Mouse (Mus musculus): Measurements from ENCODE around the gene Zfp810. TPM values are rescaled to one million over a fixed set of nuclear protein-coding genes. Genes with fewer than 3 reads are reported as not detected.

The Zfp810 gene
- 15.7 and 18.7 TPM in 2 replicates for polyA plus RNA-seq (2012; rRNA removed)

DNA sequence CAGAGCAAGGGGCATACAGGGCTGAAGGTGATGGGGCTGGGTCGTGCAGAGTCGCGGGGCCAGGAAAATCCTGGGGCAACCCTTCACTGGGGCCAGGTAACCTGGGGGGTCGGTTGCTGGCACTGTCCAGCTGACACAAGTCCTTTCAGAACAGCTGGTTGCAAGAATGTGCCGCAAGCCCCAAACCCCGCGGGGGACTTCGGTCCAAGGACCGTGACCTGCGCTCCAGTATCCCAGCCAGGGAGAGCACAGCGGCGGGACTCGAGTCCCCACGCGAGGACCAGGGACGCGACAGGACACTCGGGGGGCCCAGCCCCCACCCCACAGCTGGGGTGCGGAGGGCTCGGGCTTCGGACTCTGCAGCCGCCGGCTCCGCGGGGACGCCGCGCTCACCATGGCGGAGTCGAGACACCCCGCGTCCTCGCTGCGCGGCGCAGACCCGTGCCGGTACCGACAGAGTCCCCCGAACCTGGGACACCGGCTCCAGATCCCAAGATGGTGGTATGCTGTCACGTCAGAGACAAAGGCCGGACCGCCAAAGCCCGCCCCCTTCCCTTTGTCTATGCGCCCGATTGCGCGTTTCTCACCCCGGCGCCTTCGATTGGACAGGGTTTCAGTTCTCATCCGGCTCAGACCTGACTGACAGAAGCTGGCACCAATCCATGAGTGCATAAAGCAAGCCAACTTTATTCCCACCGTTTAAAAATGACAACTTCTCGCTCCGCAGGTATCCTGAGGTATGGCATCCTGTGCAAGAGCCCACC is at the start of gene Zfp810:
Zfp810 (minus strand) TSS at position 493 of the 764 bp plus-strand sequence.
- H3K4me1 ChIP-seq (ENCODE audit: control insufficient read depth, insufficient read depth, low read length): peaks cover 3% of the 10 kb centered on the region; the same call in 1 of the 2 replicates
- TF ChIP-seq POLR2A (IDR thresholded peaks at IDR 0.05; ENCODE audit: extremely low read depth, insufficient read depth, low read length) (peak; percentile 45; the same call in 1 of the 2 replicates), CTCF (IDR thresholded peaks at IDR 0.05; ENCODE audit: extremely low read depth, insufficient read depth, low read length) (no peak)
- H3K27ac ChIP-seq (ENCODE audit: insufficient read depth, low read length): peak within 1 kb of the TSS; percentile 52; the same call in 1 of the 2 replicates
- peak within 1 kb of the TSS; percentile 41 for H3K4me3 ChIP-seq (ENCODE audit: insufficient read depth, low read length)

DNA sequence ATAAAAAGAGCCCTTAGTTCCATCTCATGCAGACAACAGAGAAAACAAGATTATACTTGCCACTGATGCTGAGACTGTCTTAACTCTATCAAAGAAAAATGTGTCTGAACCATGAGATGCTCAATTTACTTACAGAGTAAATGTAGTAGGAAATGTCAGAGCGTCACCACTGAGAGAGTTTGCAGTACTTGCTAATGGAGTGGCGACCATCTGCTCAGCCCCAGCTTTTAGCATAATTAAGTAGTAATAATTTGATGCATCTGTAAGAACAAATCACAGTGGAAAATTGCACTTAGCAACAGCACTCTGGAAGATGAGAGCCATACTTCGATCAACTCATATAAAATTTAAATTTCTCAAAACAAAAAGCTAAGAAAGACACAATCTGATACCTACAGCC is 48.5 kb upstream of the Zfp810 start:
- H3K4me3 ChIP-seq (ENCODE audit: insufficient read depth, low read length): no peak overlapping the region
- TF ChIP-seq CTCF (IDR thresholded peaks at IDR 0.05; ENCODE audit: extremely low read depth, insufficient read depth, low read length): no peak
- H3K27ac ChIP-seq (ENCODE audit: insufficient read depth, low read length): no peak overlapping the region
- no peaks in the 10 kb centered on the region for H3K4me1 ChIP-seq (ENCODE audit: control insufficient read depth, insufficient read depth, low read length)

DNA sequence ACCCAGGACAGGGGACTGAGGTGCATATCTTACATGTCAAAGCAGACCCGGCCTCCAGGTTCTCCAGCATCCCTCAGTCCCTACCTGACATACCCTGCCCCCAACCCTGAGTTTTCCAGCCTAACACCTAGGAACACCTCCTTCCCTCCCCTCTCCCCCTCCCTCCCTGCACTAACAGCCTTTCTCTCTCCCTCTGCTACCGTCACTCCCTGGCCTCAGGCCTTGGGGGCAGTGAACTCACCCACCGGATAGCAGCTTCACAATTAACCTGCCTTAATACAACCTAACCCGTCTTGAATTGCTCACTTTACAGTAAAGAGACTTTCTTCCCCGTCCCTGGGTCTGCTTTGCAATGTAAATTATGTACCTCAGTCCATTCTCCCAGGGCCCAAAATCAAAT is 46.5 kb upstream of the Zfp810 start:
- Histone ChIP-seq H3K4me1 (ENCODE audit: control insufficient read depth, insufficient read depth, low read length) (no peaks in the 10 kb centered on the region), H3K27ac (ENCODE audit: insufficient read depth, low read length) (no peak overlapping the region), H3K4me3 (ENCODE audit: insufficient read depth, low read length) (no peak overlapping the region)
- TF ChIP-seq POLR2A (IDR thresholded peaks at IDR 0.05; ENCODE audit: extremely low read depth, insufficient read depth, low read length) (no peak), CTCF (IDR thresholded peaks at IDR 0.05; ENCODE audit: extremely low read depth, insufficient read depth, low read length) (no peak)

DNA sequence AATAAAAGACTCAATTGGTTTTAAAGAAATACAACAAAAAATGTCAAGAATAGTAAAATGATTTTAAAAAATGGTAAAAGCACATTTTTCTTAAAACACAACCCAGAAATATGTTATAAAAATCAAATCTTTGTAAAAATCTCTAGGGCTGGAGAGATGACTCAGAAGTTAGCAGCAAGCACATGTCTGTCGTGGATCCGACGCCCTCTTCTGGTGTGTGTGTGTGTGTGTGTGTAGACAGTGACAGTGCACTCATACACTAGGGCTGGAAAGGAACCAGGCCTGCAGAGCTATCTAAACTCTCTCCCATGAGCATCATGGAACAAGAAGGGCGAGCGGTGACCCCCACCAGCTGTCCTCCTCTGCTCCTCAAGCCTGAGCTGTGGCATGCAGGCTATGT is 46.0 kb upstream of the Zfp810 start:
- no peak overlapping the region for H3K4me3 ChIP-seq (ENCODE audit: insufficient read depth, low read length)
- no peak overlapping the region for H3K27ac ChIP-seq (ENCODE audit: insufficient read depth, low read length)
- no peak for TF ChIP-seq CTCF (IDR thresholded peaks at IDR 0.05; ENCODE audit: extremely low read depth, insufficient read depth, low read length)
- no peak for TF ChIP-seq POLR2A (IDR thresholded peaks at IDR 0.05; ENCODE audit: extremely low read depth, insufficient read depth, low read length)

DNA sequence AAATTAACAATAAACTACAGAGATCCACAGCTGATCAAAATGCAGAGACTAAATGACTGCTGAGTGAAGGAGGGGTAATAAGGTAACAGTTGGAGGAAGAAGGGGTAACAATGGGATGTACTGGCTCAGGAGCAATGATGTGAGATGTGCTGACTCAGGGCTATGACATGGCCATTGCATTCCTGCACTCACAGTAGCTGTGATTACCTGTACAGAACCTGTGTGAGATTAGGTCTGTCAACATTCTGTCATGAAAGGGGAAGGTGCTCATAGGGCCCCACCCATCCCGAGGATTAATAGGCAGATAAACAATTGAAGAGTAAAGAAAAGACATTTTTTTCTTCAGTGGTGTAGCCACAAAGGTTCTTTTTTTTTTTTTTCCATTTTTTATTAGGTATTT is 32.9 kb upstream of the Zfp810 start:
- H3K27ac ChIP-seq (ENCODE audit: insufficient read depth, low read length): no peak overlapping the region
- H3K4me3 ChIP-seq (ENCODE audit: insufficient read depth, low read length): no peak overlapping the region
- 0 out of 2 replicates have a peak, but pooled peaks cover 1% of the 10 kb centered on the region for H3K4me1 ChIP-seq (ENCODE audit: control insufficient read depth, insufficient read depth, low read length)
- TF ChIP-seq CTCF (IDR thresholded peaks at IDR 0.05; ENCODE audit: extremely low read depth, insufficient read depth, low read length) (no peak), POLR2A (IDR thresholded peaks at IDR 0.05; ENCODE audit: extremely low read depth, insufficient read depth, low read length) (no peak)

More for the DNA sequence above, 46.0 kb upstream of the Zfp810 start:
- no peaks in the 10 kb centered on the region for H3K4me1 ChIP-seq (ENCODE audit: control insufficient read depth, insufficient read depth, low read length)

DNA sequence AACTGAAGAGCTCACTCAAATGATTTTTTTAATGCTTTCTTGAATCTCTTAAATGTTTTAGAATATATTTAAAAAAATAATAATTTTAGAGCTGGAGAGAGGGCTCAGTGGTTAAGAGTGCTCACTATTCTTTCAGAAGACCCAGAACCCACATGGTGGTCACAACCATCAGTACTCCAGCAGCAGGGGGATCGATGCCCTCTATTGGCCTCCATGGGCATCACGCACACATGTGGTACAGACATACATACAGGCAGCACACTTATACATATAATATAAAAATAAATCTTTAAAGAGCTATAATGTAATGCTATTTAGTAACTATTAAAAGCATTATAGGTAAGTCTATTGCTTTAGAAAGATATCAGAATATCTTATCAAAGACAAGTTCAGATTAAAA is 29.8 kb upstream of the Zfp810 start:
- TF ChIP-seq CTCF (IDR thresholded peaks at IDR 0.05; ENCODE audit: extremely low read depth, insufficient read depth, low read length) (no peak), POLR2A (IDR thresholded peaks at IDR 0.05; ENCODE audit: extremely low read depth, insufficient read depth, low read length) (no peak)
- no peak overlapping the region for H3K4me3 ChIP-seq (ENCODE audit: insufficient read depth, low read length)
- no peak overlapping the region for H3K27ac ChIP-seq (ENCODE audit: insufficient read depth, low read length)
- H3K4me1 ChIP-seq (ENCODE audit: control insufficient read depth, insufficient read depth, low read length): 0 out of 2 replicates have a peak, but pooled peaks cover 1% of the 10 kb centered on the region

DNA sequence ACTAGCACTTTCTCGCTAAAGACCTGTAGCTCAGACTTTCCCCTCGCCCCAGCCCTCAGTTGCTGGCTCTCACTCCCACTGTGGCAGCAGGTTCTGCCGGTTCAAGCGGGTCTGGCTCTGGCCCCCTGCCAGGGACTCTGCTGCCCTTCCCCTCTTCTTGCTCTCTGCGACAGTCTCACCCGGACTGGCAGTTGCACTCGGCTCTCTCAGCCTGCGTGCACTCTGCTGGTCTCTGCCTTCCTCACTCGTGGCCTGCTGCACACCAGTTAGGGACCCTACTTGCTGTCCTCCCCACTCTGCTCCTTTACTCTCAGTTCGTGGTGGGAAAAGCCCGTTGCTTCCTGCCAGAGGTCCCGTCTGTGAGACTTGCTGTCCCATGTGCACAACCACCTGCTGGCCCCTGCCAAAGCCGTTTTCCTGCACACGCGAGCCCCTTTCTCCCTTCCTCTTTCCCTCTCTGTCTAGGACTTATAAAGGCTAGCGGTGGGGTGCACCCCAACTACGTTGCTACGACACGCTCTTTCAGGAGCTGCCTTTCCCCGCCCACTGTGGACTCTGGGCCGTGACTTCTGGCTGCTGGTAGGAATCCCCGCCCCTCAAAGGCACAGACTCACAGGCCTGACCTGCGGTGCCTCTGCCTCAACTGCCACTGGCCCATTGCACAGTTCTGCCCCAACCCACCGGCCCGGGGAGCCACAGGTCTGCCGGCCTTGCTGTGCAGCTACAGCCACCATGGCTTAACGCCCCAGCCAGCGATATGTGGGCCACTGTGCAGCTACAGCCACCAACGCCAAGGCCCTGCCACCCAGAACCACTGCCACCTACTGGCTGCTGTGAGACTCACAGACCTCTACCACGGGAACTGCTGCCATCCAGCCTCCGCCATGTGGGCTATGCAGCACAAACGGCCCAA is 20.3 kb upstream of the Zfp810 start:
- peak overlapping the region; percentile 34 for H3K4me3 ChIP-seq (ENCODE audit: insufficient read depth, low read length)
- no peaks in the 10 kb centered on the region for H3K4me1 ChIP-seq (ENCODE audit: control insufficient read depth, insufficient read depth, low read length)
- no peak for TF ChIP-seq POLR2A (IDR thresholded peaks at IDR 0.05; ENCODE audit: extremely low read depth, insufficient read depth, low read length)
- TF ChIP-seq CTCF (IDR thresholded peaks at IDR 0.05; ENCODE audit: extremely low read depth, insufficient read depth, low read length): peak; percentile 69
- H3K27ac ChIP-seq (ENCODE audit: insufficient read depth, low read length): no peak overlapping the region

DNA sequence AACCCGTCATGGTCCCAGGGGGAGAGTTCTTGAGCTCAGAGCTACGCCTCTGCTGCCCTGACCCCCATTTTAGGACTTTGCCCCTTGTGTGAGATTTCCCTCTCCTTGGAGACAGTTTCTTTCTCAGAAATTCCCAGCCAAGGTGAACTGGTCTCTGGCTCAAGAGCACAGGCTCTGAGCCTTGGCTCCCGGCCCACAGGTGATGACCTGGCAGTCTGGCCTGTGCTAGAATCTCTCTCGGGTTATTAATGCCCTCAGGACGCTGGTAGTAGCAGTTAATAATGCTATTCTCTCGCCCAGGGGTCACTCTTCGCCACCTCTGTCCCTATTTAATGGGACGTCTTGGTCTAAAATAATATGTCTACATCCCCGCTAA is 19.6 kb upstream of the Zfp810 start:
- TF ChIP-seq POLR2A (IDR thresholded peaks at IDR 0.05; ENCODE audit: extremely low read depth, insufficient read depth, low read length) (no peak), CTCF (IDR thresholded peaks at IDR 0.05; ENCODE audit: extremely low read depth, insufficient read depth, low read length) (no peak)
- no peak overlapping the region for H3K27ac ChIP-seq (ENCODE audit: insufficient read depth, low read length)
- H3K4me3 ChIP-seq (ENCODE audit: insufficient read depth, low read length): peak overlapping the region; percentile 34; the same call in 1 of the 2 replicates
- no peaks in the 10 kb centered on the region for H3K4me1 ChIP-seq (ENCODE audit: control insufficient read depth, insufficient read depth, low read length)

DNA sequence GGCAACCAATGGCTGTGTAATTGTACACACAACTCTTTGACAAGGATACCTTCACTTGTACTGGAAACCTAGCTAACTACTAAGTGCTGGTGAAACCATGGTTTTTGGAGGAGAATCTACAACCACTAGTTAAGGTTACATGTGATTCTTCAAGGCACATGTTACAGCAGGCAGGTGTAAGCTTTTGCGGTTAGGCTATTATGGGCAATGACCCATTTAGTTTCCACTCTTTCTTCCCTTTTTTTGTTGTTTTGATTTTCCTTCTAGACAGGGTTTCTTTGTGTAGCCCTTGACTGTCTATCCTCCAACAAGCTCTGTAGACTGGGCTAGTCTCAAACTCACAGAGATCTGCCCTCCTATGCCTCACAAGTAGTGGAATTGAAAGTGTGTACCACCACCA is 17.1 kb upstream of the Zfp810 start:
- TF ChIP-seq CTCF (IDR thresholded peaks at IDR 0.05; ENCODE audit: extremely low read depth, insufficient read depth, low read length) (no peak), POLR2A (IDR thresholded peaks at IDR 0.05; ENCODE audit: extremely low read depth, insufficient read depth, low read length) (no peak)
- Histone ChIP-seq H3K27ac (ENCODE audit: insufficient read depth, low read length) (no peak overlapping the region), H3K4me3 (ENCODE audit: insufficient read depth, low read length) (no peak overlapping the region), H3K4me1 (ENCODE audit: control insufficient read depth, insufficient read depth, low read length) (no peaks in the 10 kb centered on the region)
